Mouse (Mus musculus) thymus, adult 2 months (tissue): Measurements from ENCODE around the gene Mcm2. TPM values are rescaled to one million over a fixed set of nuclear protein-coding genes. Genes with fewer than 3 reads are reported as not detected.

Experiments used
- DNase-seq: peaks from one replicate; pipeline ENCODE4 v3.0.0; 2021
- H3K27ac ChIP-seq: fragments of 200-500 bp; 2 replicates; pipeline ENCODE4 v1.5.1; 2012; ENCODE audit warnings: low read length, control low read depth; ENCODE audit not compliant: control insufficient read depth, insufficient read depth
- H3K27me3 ChIP-seq: fragments of 200-500 bp; 2 replicates; pipeline ENCODE4 v1.6.1; 2012; ENCODE audit warnings: mild to moderate bottlenecking, low read length, moderate library complexity, mixed read lengths; ENCODE audit not compliant: control insufficient read depth, insufficient read depth
- H3K36me3 ChIP-seq: fragments of 200-500 bp; 2 replicates; pipeline ENCODE4 v1.6.1; 2012; ENCODE audit warnings: mild to moderate bottlenecking, low read length, moderate library complexity; ENCODE audit not compliant: control insufficient read depth, insufficient read depth
- H3K4me1 ChIP-seq: fragments of 200-500 bp; replicated peaks from 2 replicates; pipeline ENCODE4 v1.6.1; 2012; ENCODE audit warnings: low read length; ENCODE audit not compliant: control insufficient read depth, insufficient read depth
- H3K4me3 ChIP-seq: fragments of 200-500 bp; 2 replicates; pipeline ENCODE4 v1.5.1; 2012; ENCODE audit warnings: mild to moderate bottlenecking, low read length, control low read depth, moderate library complexity; ENCODE audit not compliant: control insufficient read depth, insufficient read depth
- CTCF ChIP-seq: fragments of 200-500 bp; IDR thresholded peaks from 2 replicates; pipeline ENCODE4 v1.5.1; 2012; ENCODE audit warnings: mild to moderate bottlenecking, control low read depth, low read length, moderate library complexity, borderline replicate concordance; ENCODE audit not compliant: control insufficient read depth, poor library complexity, insufficient read depth; ENCODE audit errors: extremely low read depth
- POLR2A ChIP-seq: fragments of 200-500 bp; IDR thresholded peaks from 2 replicates; pipeline ENCODE4 v1.6.1; 2012; ENCODE audit warnings: mild to moderate bottlenecking, low read length, control low read depth, moderate library complexity; ENCODE audit not compliant: control insufficient read depth, poor library complexity, insufficient read depth; ENCODE audit errors: extremely low read depth
- WGBS: fragments of 180-500 bp; shearing (Covaris S2); methylation state at CpG from one replicate; pipeline ENCODE4 v1.1.7; 2018; 5-methylcytosine and 5-hydroxymethylcytosine counted together
- polyA plus RNA-seq: library from polyadenylated mRNA; depleted of rRNA; stranded (reverse); fragments of >200 nt; gene quantifications from 2 replicates; pipeline ENCODE4 v1.2.3, GENCODE M21; 2012

Mcm2 gene
- polyA plus RNA-seq, 1 experiment = 169 TPM

DNA sequence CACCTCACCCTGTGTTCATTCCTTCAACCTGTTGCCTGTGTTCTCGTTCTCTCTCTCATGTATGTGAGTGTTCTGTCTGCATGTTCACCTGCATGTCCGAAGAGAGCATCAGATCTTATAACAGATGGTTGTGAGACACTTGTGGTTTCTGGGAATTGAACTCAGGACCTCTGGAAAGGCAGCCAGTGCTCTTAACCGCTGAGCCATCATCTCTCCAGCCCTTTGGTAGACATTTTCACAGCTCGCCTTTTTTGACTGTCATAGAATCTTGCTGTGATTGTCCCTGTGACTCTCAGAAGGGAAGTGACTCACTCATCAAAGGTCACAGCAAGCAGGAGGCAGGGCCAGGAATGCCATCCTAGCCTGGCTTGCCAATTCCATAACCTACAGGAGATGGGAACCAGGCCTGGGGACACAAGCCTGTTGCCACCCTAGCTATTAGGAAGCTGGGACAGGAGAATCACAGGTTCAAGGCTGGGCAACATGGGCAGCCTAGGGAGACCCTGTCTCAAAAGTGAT lies 5.9 kb upstream of the Mcm2 start:
- H3K27me3 ChIP-seq = no peaks in the 10 kb centered on the region
- no peak for DNase-seq
- H3K4me3 ChIP-seq = no peak overlapping the region
- WGBS = 89% methylated on average over 4 of the region's 4 CpGs
- TF ChIP-seq POLR2A (no peak), CTCF (no peak)
- no peak overlapping the region for H3K27ac ChIP-seq
- peaks cover 44% of the 10 kb centered on the region for H3K4me1 ChIP-seq
- H3K36me3 ChIP-seq = no peaks in the 10 kb centered on the region

DNA sequence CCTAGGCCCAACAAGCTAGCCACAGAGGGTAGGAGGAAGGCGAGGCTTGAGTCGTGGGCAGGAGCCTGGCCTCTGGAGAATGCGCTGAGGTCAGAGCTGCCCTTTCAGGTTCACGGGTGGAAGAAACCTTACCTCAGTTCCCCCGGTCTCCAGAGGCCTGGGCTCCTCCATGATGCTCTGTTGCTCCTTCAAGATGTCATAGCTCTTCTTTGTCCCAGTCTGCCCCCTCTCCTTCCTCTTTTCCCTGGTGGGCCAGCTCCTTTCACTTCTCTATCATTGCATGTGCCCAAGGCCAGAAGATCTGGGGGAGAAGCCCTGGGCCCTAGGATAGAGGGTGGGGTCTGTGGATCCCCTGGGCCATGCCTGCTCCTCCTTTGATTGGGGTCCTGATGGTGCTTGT lies 5.1 kb upstream of the Mcm2 start:
- no peak overlapping the region for H3K27ac ChIP-seq
- H3K36me3 ChIP-seq = no peaks in the 10 kb centered on the region
- no peak for TF ChIP-seq POLR2A
- no peak for TF ChIP-seq CTCF
- no peak for DNase-seq
- H3K4me1 ChIP-seq = peaks cover 43% of the 10 kb centered on the region
- H3K27me3 ChIP-seq = no peaks in the 10 kb centered on the region
- 69% methylated on average over 5 of the region's 5 CpGs for WGBS
- no peak overlapping the region for H3K4me3 ChIP-seq

DNA sequence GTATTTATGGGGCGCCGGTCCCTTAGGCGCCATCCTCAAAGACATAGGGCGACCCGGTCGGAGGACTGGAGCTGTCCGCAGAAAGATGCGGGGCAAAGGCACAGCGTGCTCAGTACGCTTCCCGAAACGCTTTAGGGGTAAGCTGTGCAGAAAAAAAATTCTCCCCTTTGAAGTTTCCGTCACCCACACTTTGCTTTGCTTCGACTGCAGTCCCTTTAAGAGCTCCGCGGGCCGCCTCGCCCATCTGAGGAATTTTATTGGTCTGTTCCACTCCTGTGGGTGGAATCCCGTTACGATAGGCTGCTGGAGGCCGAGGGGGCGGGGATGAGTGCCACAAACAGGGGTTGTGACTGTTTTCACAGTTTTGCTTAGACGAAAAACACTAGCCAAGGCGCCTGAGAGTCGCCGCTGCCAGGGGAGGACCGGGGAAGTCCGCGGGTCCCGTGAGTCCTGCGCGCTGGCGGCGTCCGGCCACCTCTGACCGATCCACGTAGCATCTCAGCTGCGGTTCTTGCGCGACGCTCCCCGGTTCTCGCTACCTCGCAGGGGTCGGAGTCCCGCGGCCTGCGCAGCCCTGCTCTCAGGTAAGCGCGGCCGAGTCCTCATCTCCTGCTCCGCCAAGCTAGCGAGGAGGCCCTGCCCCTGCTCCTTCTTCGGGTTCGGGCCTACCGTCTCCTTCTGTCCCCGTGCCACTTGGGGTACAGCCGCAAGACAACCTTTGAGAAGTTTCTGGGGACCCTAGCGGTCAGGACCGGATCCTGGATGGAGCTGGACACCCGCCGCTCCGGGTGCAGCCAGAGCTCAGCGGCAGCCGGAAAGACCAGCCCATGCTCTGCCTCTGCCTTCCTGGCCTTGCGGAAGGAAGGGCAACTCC lies 3.6 kb upstream of the Mcm2 start, which contains the start of gene Tpra1:
TSS of gene Tpra1 (plus strand) at position 305 of the 874 bp plus-strand sequence.
- Histone ChIP-seq H3K4me1 (peaks cover 43% of the 10 kb centered on the region), H3K4me3 (peak within 1 kb of the TSS; percentile 92), H3K36me3 (no peaks in the 10 kb centered on the region), H3K27me3 (no peaks in the 10 kb centered on the region), H3K27ac (peak within 1 kb of the TSS; percentile 75)
- TF ChIP-seq POLR2A (0 out of 2 replicates have a peak, but pooled peaks have one; percentile 15), CTCF (peak; percentile 47; the same call in 1 of the 2 replicates)
- peak; percentile 93 for DNase-seq
- under 1% methylated on average over 66 of the region's 66 CpGs for WGBS

DNA sequence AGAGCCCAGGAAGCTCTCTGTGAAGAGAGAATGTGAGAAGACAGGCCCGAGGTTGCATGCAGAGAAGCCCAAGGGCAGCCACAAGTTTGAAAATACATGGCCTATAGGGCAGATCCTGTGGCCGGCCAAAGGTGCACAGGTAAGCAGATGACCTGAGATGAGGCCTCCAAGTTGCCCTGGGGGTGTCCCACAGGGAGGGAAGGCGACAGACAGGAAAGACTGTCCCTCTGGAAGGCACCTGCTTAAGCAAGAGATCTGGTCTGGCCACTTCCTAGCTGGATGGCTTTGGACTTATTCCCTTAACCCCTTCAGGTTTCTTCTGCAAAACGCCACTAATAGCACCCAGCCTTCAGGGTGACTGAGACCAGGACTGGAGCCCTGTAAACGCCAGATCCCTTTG lies 2.9 kb upstream of the Mcm2 start:
- WGBS = 6% methylated on average over 5 of the region's 5 CpGs
- DNase-seq = no peak
- H3K4me3 ChIP-seq = peak overlapping the region; percentile 92
- H3K36me3 ChIP-seq = no peaks in the 10 kb centered on the region; the same call in 1 of the 2 replicates
- H3K27me3 ChIP-seq = no peaks in the 10 kb centered on the region
- TF ChIP-seq CTCF = no peak
- no peak for TF ChIP-seq POLR2A
- peaks cover 39% of the 10 kb centered on the region for H3K4me1 ChIP-seq
- peak overlapping the region; percentile 60; the same call in 1 of the 2 replicates for H3K27ac ChIP-seq

DNA sequence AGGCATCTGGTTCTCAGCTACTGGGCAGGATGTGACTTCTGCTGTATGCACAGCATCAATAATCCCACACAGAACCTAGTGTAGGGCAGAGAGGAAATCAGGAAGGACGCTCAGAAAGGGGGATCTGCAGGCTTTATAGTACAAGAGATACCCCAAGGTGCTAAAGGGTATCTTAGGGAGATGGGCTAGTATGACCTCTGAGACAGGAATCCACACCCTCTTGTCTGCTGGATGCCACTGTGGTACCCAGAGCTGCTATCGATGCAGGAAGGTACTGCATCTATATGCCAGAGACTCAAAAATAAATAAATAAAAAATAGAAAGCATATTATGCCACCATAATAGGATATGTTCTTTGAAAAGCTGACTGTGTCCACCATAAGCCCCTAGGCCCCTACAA lies 1.0 kb upstream of the Mcm2 start:
- H3K4me1 ChIP-seq = peaks cover 34% of the 10 kb centered on the region
- no peak overlapping the region for H3K27ac ChIP-seq
- no peak for TF ChIP-seq CTCF
- TF ChIP-seq POLR2A = no peak
- no peaks in the 10 kb centered on the region for H3K27me3 ChIP-seq
- H3K36me3 ChIP-seq = no peaks in the 10 kb centered on the region; the same call in 1 of the 2 replicates
- no peak overlapping the region for H3K4me3 ChIP-seq
- DNase-seq = no peak
- WGBS = 92% methylated on average over 2 of the region's 2 CpGs

DNA sequence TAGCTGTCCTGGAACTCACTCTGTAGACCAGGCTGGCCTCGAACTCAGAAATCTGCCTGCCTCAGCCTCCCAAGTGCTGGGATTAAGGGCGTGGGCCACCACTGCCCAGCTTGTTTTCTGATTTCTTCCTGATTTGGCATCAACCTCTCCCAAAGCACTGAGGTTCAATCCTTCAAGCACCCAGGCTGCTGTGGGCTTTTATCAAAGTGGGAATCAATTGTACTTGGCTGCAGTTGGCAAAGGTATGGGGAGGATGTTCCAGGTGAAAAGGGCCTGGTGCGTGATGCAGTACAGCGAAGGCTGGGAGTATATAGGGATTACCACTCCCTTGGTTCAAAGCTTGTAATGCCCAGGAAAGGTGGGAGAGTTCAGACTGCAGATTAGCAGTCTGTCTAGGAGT lies 506 bp upstream of the Mcm2 start:
- Histone ChIP-seq H3K27ac (0 out of 2 replicates have a peak overlapping the region, but pooled peaks have one; percentile 7), H3K4me1 (peaks cover 32% of the 10 kb centered on the region), H3K27me3 (no peaks in the 10 kb centered on the region), H3K4me3 (no peak overlapping the region), H3K36me3 (no peaks in the 10 kb centered on the region; the same call in 1 of the 2 replicates)
- no peak for TF ChIP-seq CTCF
- TF ChIP-seq POLR2A = no peak
- no peak for DNase-seq
- WGBS = 50% methylated on average over 4 of the region's 4 CpGs

DNA sequence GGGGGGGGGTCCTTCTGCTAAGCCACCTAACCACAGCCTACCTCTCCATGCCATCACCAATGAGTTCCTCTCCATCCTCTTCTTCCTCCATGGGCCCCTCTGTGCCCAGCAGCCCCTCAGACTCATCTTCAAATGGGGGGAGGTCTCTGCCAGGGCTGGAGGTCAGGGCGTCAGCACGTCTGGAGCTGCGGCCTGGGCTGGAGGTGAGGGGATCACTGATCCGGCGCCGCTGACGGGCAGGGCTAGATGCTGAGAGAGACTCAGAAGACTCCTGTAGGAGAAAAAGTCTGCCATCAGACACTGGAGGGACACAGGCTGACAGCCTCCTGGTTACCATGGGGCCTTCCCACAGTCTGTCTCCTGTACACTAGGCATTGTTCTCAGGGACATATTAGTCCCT lies 1.3 kb downstream of the Mcm2 start:
- H3K4me3 ChIP-seq = no peak overlapping the region
- peaks cover 7% of the 10 kb centered on the region; the same call in 1 of the 2 replicates for H3K36me3 ChIP-seq
- DNase-seq = no peak
- no peak overlapping the region for H3K27ac ChIP-seq
- H3K27me3 ChIP-seq = no peaks in the 10 kb centered on the region
- TF ChIP-seq POLR2A (no peak), CTCF (no peak)
- WGBS = 94% methylated on average over 7 of the region's 7 CpGs
- H3K4me1 ChIP-seq = peaks cover 19% of the 10 kb centered on the region
